Mouse (Mus musculus) hematopoietic stem cell, adult 5-6 weeks (primary cell): ENCODE measurements at regions not wholly inside any gene's neighbourhood (a gene's known extent, or its start where the extent isn't known, plus 50 kb on each side); places are given as distances from the start of the nearest gene placed in this dataset.

Experiments
- ATAC-seq, 2 experiments: fragments of 125-278 bp in 1 of 2; replicated peaks in 1 of 2; 2 replicates each; pipeline ENCODE4 v1.8.0; 2016 to 2017; ENCODE audit warnings: inconsistent platforms in 2 of 2, mild to moderate bottlenecking in 2 of 2, moderate number of reproducible peaks in 2 of 2, low read depth in 1 of 2, moderate TSS enrichment in 1 of 2; ENCODE audit not compliant: low FRiP score in 2 of 2, poor library complexity in 2 of 2, severe bottlenecking in 2 of 2, insufficient read depth in 1 of 2, low TSS enrichment in 1 of 2

- no peak for ATAC-seq
These were observed 56.5 kb downstream of the Kctd12 start for GRCm38 (mm10) chr14:102925769-102926443.

DNA sequence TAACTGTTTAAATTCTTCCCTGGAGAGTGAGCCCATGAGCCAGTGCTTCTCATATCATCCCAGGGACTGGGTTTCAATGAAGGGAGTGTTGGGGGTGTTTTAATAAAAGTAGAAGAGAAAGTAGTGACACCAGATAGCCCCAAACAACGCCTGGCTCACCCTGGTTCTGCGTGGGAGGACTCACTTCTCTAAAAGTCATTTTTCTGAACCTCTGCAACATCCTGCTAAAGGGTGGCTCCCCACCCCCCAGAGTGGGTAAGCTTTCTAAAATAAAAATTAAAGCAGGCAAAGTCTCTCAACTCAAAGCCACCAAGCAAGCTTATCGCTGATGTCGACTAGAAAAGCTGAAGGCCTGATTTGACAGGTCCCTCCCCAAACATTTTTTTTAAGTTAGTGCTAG, 57.8 kb downstream of the Kctd12 start:
- ATAC-seq, result 0 out of 4 replicates have a peak, but pooled peaks of 1 of the 2 experiments have one; percentile 24

GRCm38 (mm10) chr14:102922496-102922993, 59.9 kb downstream of the Kctd12 start:
- peak; percentile 93 for ATAC-seq

GRCm38 (mm10) chr14:102920415-102920814, 62.0 kb downstream of the Kctd12 start:
- no peak for ATAC-seq

DNA sequence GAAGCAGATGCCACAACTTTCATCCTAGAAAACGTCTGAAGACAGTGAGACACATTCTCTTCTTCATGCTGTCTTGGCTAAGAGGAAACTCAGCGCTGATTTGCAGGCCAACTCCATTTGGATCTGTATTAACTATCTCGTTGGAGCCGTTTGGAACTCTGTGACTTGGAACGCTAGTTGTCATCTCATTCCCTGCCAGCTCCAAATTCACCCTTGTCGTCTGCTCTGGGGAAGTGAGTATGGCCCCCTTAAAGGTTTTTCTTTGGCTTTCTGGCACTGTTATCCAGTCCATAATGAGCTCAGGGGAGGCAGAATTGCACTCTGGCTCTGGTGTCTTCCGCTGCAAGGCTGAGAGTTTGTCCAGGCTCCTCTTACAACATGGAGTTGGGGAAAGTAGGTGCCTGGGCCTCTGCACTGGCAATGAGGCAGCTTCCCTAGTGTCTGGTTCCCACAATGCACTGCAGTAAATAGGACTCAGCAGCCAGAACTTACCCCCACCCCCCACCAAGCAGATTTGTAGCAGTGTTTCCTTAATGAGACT, 63.1 kb downstream of the Kctd12 start:
- no peak for ATAC-seq

DNA sequence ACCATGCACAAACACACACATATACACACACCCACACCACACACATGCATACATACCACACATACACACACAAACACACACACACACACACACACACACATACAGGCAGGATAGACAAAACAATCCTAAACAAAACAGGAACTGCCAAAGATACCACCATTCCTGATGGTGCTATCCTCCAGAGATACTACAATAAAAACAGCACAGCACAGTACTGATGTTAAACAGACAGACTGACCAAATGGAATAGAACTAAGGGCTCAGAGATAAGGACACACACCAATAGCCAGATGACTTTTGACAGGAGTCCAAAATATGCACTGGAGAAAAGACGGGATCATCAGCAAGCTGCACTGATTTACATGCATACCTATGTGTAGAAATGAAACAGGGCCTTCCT, 64.5 kb downstream of the Kctd12 start:
- ATAC-seq, result no peak

- ATAC-seq, result no peak
These were observed 66.5 kb downstream of the Kctd12 start for GRCm38 (mm10) chr14:102915918-102916317.

DNA sequence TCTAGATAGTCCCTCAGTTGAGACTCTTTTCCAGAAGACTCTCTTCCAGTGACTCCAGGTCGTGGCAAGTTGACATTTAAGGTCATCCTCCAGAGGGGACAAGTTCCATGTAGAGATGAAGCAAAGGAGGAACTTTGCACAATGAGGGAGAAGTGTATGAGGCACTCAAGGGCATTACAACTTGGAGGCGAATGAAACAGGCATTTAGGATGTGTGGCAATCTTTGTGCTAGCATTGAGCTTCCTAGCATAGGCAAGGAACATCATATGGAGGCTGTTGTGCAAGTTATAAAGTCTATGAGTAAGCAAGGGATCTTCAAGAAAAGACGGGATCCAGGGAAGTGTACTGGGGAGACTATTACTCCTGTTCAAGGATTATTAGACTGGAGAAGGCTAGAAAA, 70.9 kb downstream of the Kctd12 start:
- no peak; a peak in 1 of 4 replicates for ATAC-seq

DNA sequence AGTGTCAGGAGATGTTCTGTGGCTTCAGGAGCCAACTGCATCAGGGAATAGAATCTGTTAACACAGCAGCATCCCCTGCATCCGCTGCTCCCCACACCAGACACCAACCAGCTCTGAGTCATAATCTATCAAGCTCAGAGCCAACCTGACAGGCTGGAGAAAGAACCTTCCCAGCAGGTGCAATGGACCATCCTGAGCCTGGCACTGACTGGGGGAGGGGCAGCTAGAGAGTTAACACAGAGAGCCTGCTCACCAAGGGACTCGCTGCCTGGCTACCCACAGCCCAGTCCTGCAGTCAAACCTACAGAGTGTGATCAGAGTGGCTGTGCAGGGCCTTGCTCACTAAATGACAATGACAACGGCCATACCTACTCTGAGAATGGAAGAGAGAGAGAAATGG, 73.4 kb downstream of the Kctd12 start:
- no peak for ATAC-seq

GRCm38 (mm10) chr14:102907411-102908103, 74.9 kb downstream of the Kctd12 start:
- ATAC-seq, result peak; percentile 48 to 72; a peak in 2 of 4 replicates

- ATAC-seq, result peak; percentile 84 to 86
These were observed 75.6 kb downstream of the Kctd12 start for GRCm38 (mm10) chr14:102906826-102907225.

DNA sequence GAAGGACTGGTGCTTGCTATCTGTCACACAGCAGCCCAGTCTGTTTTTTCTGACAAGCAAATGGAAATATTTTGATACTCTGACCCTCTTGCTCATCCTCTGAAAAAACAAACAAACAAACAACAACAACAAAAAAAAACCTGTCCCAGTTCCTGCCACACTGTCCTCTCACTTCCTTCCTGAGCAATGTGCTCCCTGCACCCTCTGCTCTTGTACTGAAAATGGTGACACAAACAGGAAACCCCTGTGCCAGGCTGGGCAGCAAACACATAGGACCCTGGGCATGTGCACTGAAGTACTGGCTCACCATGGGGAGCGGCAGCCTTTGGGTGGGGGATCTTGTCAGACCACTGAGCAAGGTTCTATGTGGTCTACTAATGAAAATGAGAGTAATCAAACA, 76.2 kb downstream of the Kctd12 start:
- peak; percentile 22 to 34; a peak in 3 of 4 replicates for ATAC-seq

GRCm38 (mm10) chr14:102902906-102903305, 79.5 kb downstream of the Kctd12 start:
- ATAC-seq, result peak; percentile 2 to 15; a peak in 1 of 4 replicates

GRCm38 (mm10) chr14:102902236-102902635, 80.2 kb downstream of the Kctd12 start:
- ATAC-seq, result no peak

DNA sequence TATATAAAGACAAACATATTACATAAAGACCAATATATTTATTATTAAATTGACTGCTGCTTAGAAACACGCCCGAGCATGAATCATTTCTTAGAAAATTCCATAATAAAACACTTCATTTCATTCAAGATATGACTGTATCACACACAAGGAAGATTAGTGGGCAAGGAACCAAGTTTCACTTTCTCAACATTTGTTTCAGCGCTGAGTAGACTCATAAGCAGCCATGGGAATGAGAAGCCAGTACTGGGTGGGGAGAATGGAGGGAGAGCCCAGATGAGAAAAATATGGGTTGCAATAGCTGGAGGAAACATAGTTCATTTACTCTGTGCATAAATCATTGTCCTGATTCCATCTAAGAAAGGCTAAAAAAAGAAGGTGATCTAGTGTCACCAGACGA, 84.0 kb downstream of the Kctd12 start:
- no peak for ATAC-seq

GRCm38 (mm10) chr14:102897039-102897438, 85.4 kb downstream of the Kctd12 start:
- ATAC-seq, result no peak

GRCm38 (mm10) chr14:102896527-102896926, 85.9 kb downstream of the Kctd12 start:
- no peak for ATAC-seq

GRCm38 (mm10) chr14:102893241-102893640, 89.2 kb downstream of the Kctd12 start:
- no peak for ATAC-seq
